Mouse (Mus musculus) thymus, postnatal 10 days (tissue): ENCODE data around the gene Cnnm2.
"Not testable (repeated sequence)": the region's sequence is repeated elsewhere in the genome, so short reads cannot be mapped to it uniquely, and the experiment has no call there.

Experiments
- DNase-seq, 2 experiments: peaks; one replicate each; pipeline ENCODE4 v3.0.0; 2021; ENCODE audit warnings: low spot score in 2 of 2

Gene Cnnm2

GRCm38 (mm10) chr19:46760375-46761160 is 828 bp upstream of the Cnnm2 start:
- DNase-seq: peak; percentile 76 to 87

- peak in 1 of 2 experiments; percentile 27 for DNase-seq
Observed at GRCm38 (mm10) chr19:46761971-46762290, 535 bp downstream of the Cnnm2 start.

DNA sequence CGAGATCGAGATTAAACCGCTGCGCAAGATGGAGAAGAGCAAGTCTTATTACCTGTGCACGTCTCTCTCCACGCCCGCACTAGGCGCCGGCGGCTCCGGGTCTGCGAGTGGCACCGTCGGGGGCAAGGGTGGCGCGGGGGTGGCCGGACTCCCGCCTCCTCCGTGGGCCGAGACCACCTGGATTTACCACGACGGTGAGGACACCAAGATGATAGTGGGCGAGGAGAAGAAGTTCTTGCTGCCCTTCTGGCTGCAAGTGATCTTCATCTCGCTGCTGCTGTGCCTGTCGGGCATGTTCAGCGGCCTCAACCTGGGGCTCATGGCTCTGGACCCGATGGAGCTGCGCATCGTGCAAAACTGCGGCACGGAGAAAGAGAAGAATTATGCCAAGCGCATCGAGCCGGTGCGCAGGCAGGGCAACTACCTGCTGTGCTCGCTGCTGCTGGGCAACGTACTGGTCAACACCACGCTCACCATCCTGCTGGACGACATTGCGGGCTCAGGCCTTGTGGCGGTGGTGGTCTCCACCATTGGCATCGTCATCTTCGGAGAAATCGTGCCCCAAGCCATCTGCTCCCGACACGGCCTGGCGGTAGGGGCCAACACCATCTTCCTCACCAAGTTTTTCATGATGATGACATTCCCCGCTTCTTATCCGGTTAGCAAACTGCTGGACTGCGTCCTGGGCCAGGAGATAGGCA is 1.0 kb downstream of the Cnnm2 start:
- DNase-seq: peak; percentile 25 to 33

DNA sequence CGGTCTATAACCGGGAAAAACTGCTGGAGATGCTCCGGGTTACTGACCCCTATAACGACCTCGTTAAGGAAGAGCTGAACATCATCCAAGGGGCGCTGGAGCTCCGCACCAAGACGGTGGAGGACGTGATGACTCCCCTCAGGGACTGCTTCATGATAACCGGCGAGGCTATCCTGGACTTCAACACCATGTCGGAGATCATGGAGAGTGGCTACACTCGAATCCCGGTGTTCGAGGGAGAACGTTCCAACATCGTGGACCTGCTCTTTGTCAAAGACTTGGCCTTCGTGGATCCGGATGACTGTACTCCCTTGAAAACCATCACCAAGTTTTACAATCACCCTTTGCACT is 1.6 kb downstream of the Cnnm2 start:
- DNase-seq: no peak

GRCm38 (mm10) chr19:46763356-46763755 is 2.0 kb downstream of the Cnnm2 start:
- DNase-seq: no peak

DNA sequence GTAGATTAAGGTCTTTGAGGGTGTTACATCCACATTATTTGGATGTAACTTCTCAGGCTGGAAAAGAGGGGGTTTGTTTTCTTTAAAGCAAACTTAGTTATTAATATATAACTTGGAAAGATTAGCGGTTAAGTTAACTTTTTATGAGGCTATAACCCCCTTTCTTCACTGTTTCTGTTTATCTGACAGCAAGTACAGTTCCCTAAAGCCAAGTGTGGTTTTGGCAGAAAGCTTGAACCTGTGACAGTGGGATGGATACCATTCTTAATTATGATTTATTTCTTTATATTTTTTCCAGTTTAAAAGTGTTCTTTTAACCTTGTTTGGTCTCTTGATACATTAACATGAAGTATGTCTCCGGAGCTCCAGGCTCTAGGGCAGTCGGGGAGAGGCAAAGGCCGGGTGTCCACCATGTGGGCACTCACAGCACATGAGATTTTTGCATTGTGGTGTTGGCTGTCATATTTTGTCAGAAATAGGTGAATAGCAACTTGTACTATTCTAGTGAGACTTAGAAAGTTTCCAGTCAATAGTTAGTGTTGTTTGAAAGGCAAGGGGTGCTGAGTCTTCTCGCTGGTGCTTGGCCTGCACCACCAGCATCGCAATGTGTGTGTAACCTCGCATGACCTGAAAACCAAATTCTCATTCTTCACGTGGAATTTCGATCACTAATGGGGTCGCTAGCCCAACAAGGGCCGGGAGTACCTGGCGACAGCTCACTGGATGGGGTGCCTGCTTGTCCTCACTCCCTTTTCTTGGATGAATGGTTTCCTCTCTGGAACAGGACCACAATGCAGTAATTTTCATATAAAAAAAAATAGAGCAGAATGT is 2.8 kb downstream of the Cnnm2 start:
- DNase-seq: no peak

- no peak for DNase-seq
Observed at GRCm38 (mm10) chr19:46764763-46765117, 3.3 kb downstream of the Cnnm2 start.

DNA sequence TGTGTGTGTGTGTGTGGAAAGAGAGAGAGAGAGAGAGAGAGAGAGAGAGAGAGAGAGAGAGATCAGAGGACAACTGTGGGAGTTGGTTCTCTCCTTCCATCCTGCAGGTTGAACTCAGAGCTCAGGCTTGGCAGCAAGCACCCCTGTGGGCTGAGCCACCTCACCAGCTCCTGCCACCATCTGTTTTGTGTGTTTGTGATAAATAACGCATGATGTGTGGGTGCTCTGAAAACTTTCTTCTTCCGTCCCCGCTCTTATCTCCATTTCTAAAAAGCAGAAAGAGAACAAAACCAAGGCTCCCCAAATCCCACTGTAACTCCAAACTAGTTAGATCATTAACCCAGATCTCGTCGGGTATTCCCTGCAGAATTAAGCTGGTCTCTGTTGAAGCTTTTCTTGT is 4.7 kb downstream of the Cnnm2 start:
- DNase-seq: no peak

GRCm38 (mm10) chr19:46769759-46770158 is 8.4 kb downstream of the Cnnm2 start:
- no peak for DNase-seq

DNA sequence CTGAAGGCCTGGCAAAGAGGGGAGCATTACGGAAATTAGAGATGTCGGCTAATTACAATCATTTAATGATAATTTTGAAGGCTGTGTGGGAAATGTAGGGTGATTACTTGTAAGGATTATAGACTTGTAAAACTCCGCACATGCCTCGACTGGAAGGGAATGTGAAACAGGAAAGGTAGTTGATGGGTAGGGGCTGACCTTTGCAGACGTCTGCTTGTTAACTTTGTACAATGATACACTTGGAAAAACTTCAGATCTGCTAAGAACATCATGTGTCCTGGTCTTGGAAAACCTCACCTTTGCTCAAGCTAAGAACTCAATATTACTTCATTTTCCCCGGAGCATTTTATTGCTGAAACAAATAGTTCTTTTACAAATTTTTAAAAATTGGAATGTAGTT is 10.4 kb downstream of the Cnnm2 start:
- DNase-seq: no peak

DNA sequence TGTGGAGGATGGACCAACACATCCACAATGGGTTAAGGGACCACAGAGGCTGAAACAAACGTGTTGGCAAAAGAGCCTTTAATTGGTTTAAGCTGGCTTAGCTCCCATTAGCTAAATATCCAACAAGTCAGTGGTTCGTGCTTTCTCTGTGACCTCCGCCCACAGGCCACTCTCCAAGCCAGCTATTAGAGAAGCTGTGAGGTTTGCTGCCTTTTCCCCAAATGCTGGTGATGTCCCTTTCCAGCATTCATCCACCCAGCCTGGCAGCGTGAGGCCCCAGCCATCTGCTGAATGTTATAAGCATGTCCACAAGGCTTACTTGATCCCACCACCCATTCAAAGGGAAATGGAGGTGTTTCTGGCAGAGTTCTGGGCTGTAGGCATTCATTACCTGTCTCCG is 15.0 kb downstream of the Cnnm2 start:
- DNase-seq: no peak

DNA sequence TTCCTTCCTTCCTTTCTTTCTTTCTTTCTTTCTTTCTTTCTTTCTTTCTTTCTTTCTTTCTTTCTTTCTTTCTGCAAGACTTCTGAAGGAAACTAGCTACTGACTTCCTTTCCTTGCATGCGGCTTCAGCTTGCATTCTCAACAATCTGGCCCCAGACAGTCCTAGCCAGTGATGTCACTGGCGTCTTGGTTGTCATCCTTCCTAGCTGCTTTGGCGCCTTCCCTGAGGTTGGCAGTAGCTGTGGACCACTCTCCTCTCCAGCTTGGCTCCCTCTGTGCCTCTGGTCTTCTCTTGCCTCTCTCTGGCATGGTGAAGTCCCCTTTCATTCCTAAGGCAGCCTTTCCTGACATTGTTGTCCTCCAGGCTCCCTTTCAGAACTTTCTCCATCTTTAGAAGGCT is 15.5 kb downstream of the Cnnm2 start:
- no peak for DNase-seq

GRCm38 (mm10) chr19:46777928-46778680 is 16.7 kb downstream of the Cnnm2 start:
- DNase-seq: no peak

DNA sequence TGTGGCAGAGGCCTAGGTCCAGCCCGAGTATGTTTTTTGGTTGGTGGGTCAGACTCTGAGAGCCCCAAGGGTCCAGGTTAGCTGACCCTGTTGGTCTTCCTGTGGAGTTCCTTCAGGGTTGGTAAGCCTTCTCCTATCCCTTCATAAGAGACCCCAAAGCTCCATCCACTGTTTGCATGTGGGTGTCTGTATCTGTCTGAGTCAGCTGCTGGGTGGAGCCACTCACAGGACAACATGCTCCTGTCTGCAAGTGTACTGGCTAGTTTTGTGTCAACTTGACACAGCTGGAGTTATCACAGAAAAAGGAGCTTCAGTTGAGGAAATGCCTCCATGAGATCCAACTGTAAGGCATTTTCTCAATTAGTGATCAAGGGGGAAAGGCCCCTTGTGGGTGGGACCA is 17.7 kb downstream of the Cnnm2 start:
- not testable (repeated sequence) for DNase-seq

DNA sequence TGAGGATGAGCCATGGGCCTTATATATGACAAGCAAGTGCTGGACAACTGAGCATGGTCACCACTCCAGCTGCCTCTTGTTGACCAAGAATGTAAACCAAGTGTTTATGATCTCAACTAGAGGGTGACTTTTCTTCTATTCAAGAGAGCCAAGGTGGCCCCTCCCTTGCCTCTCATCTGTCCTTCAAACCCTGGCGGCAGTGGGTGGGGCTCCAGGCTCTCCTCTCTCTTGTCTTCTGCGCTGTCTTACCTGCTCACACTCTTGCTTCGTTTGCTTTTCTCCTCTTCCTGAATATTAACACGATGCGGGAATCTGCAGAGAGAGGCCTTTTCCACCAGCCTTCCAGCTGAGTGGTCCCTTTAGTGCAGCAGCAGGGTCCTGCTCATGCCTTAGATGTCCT is 22.6 kb downstream of the Cnnm2 start:
- DNase-seq: no peak

- DNase-seq: no peak
Observed at GRCm38 (mm10) chr19:46784502-46784901, 23.1 kb downstream of the Cnnm2 start.

- DNase-seq: no peak
Observed at GRCm38 (mm10) chr19:46785633-46786032, 24.2 kb downstream of the Cnnm2 start.

GRCm38 (mm10) chr19:46789782-46790181 is 28.4 kb downstream of the Cnnm2 start:
- DNase-seq: no peak

DNA sequence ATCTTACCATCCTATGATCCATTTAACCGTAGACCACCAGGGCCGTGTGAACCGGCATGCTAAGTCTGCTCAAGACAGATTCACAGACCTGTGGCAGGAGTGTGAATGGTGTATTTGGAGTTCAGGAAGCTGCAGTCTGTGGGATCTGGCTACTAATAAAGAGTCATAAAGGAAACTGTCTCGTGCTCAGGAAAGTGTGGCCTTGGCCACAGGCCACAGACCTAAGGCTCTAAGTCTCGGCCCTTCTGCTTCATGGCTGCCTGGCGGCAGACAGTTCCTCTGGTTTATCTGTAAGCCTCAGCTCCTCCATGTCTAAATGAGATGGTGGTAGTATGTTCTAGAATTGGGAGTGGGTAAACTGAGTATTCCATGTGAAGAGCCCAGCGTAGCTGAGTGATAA is 30.0 kb downstream of the Cnnm2 start:
- DNase-seq: no peak

DNA sequence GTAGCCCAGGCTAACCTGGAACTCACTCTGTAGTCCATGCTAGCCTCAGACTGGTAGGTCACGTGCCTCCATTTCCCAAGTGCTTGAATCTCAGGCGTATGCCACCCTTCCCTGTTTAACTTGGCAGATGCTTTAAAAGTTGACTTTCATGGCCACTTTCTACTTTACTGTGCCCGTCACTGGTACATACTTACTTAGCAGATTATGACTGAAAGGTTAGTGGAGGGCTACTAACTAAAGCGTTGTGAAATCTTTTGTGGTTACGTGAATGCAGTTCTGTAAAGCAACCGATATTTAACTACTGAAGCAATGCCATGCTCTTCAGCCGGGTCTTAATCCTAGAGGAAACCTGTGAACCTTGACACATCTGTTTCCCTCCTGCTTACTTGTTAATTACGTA is 30.5 kb downstream of the Cnnm2 start:
- no peak for DNase-seq

- DNase-seq: no peak
Observed at GRCm38 (mm10) chr19:46792480-46792879, 31.1 kb downstream of the Cnnm2 start.

DNA sequence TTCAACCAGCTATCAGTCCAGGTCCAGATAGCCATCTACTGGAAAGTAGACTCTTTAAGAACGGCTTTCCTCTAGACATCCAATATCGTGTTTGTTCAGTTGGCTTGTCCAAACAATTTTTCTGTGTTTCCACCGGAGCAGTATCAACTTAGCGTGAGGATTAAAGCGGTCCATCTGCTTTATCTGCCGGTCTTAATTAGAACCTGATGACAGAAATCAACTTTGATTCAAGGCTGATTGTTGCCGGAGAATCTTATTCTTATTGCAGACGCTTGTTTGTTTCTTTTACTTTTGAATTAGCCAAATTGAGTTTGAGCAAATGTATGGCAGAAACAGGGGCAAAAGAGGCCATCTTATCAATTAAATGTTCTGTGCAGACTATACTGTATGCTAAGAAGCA is 32.8 kb downstream of the Cnnm2 start:
- no peak for DNase-seq
